Mouse (Mus musculus) CD8-positive naive resting alpha-beta T cell, adult 2 months (primary cell): Measurements from ENCODE around the gene Gab1.

ENCODE experiments used
- DNase-seq, 2 experiments: peaks; one replicate each; pipeline ENCODE4 v3.0.0; 2022; ENCODE audit warnings: low read depth in 2 of 2, low spot score in 2 of 2

Gab1 gene

DNA sequence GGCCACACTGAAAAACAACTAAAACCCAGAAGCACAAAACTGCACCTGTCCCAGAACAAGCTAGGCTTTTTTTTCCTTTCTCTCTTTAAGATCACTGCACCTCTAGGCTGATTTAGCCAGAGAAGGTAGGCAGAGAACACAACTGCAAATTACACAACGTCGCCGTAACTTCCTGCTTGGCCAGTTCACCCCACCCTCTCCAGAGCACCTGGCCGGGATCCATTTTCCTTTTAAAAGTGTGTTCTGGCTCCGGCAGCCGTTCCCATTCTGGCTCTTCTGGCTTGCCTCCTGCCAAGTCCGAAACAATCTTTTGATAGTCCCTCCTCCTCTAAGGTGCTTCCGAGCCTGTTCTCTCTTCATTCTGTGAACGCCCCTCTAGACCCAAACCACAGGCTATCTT, 32.4 kb downstream of the Gab1 start:
- no peak for DNase-seq

DNA sequence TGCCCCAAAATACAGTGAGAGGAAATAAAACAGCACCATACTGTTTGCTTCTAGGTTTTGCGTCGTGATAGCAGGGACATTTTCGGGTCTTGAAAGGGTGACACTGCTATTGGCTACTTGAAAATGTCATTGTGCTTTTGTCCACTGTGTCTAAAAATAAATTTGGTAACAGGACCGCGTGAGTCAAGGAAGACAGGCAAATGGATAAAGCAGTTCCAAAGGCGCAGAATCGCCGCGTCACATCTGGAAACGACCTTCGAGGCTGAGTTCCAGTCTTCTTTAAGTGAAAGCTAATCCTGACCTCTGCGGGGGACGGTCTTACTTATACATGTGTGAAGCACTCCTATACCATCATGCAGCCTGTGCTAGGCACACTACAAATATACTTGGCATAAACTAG, 35.0 kb downstream of the Gab1 start:
- no peak for DNase-seq

- DNase-seq, result no peak
Measured at GRCm38 (mm10) chr8:80843744-80844434, 36.4 kb downstream of the Gab1 start.

DNA sequence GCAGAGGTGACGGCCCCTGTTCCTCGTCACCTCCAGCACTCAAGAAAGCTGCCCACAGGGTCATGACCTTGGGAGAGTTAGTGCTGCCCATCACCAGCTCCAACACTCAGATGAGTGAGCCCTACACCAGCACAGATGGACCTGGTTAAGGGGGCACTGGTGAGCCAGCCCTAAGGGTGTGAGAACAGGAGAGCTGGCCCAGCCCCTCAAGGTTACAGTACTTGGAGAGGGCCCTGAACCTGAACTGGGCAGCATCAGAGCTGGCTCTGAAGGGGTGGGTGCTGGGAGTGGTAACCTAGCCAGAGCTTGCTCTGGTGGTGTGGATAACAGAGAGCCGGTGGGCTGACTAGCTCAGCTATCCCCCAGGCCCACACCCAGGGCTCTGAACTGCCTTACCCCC, 37.8 kb downstream of the Gab1 start:
- no peak for DNase-seq

DNA sequence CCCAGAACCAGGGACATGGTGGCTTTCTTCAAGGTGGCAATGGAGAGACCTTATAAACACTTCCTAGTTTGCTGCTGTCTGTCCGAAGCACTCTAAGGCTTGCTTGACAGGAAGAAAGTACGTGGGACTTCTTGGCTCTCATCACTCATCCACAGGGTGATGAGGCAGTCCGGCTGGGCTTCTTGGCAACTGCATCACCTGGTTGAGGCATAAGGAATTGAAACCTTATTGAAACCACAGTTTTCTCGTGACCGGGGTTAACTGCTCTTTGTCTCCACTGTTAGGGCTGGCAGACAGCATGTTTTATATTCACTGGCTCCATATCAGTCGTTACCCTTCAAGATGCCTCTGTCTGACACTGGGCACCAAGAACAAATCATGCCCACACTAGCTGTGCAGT, 40.2 kb downstream of the Gab1 start:
- DNase-seq, result no peak

- DNase-seq, result no peak
Measured at GRCm38 (mm10) chr8:80838199-80838598, 42.1 kb downstream of the Gab1 start.

DNA sequence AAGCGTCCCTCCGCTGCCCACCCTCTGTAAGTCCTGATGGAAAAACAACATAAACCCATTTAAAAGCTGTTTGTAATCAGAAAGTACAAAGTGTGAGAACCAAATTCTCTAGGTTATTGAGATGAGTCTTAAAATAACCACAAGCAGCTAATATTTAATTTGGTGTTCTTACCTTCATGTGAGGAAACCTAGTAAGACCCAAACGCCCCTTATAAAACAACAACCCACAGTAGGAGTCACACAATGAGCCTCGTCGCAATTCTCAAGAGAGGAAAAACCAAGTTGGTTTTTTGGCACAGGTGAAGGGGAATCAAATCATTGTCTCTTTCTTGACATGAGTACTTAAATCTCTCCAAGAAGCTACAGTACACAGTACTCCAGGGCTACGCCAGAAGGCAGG, 44.9 kb downstream of the Gab1 start:
- DNase-seq, result no peak

- no peak for DNase-seq
Measured at GRCm38 (mm10) chr8:80834443-80834842, 45.9 kb downstream of the Gab1 start.

DNA sequence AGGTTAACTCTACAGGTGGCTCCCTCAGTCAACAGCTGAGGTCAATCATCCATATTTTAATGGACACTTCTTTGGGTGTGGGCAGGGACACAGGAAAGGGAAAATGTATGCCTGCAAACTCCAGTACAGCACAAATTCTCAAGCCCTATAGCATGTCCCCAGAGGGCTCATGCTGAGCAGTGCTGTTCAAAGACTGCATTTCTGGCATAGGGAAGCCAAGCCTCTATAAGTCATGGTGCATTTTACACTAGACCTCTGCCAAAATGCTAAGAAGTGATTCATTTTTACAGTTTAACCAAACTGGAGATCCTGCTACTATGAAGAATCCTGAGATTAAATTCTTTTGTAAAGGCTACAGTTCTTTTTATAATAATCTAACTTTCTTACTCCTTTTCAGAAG, 47.8 kb downstream of the Gab1 start:
- no peak for DNase-seq

DNA sequence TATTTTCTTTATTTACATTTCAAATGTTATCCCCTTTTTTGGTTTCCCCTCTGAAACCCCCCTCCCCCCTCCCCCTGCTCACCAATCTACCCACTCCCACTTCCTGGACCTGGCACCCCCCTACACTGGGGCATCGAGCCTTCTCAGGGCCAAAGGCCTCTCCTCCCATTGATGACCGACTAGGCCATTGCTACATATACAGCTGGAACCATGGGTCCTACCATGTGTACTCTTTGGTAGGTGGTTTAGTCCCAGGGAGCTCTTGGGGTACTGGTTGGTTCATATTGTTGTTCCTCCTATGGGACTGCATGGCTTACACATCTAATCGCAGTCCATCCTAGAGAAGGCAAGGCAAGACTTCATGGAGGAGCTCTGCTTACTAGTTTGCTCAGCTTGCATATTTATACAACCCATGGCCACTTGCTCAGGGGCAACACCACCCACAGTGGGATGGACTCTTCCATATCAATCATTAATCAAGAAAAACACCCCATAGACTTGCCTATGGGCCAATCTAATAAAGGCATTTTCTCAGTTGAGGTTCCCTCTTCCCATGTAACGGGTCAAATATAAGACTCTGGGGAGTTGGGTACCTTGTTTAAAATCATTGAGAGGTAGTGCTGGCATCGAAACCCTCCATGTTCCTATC, 48.3 kb downstream of the Gab1 start:
- DNase-seq, result no peak

- DNase-seq, result no peak
Measured at GRCm38 (mm10) chr8:80830724-80831566, 49.4 kb downstream of the Gab1 start.

DNA sequence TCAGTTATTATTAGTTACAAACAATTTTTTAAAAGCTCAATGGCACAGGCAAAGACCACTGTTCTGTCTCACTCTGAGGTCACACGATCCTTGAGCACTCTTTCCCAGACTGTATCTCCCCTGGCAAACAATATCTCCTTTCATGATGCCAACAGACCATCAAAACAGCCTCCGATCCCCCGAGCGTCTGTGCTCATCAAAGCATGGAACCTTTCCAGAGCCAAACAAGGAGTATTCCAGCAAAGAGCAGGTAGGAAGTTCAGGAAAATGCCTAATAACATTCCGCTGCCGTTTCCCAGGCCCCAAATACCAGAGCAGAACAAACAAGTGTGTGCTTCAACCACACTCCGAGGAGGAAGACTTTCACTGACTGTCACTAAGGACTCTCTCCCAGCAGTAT, 50.2 kb downstream of the Gab1 start:
- no peak for DNase-seq

DNA sequence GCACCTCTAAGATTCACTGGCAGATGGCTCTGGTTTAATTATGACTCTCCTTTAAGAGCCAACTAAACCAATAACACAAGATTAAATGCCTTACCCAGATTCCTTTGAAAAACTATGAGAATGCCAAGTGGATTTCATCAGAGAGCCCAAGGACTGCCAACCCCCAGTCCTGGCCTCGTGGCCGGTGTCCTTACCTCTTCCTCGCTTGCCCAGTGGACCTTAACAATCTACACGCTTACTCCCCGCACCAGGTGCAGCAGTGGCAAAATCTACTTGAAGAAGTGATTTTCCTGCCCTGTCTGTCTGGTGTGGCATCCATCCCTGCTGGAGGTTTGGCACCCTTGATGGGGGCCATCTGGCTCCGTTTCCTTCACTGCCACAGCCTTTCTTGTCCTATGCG, 53.3 kb downstream of the Gab1 start:
- no peak for DNase-seq

DNA sequence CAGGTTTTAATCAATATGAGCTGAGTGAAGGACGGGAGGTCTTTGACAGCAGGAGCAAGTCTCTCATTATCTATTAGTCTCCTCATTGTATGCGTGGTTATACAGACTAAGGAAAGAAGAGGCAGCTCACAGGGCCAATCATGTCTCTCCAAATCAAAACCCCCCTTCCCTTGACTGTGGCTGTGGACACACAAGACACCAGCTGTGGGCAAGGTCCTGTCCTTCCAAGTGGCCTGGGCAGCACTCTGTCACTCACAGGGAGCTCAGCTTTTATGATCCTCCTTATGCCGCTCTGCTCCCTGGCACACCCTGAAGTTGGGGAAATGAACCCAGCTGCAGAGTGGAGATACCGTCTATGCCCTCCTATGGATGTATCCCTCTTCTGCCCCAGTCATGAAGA, 55.2 kb downstream of the Gab1 start:
- no peak for DNase-seq

DNA sequence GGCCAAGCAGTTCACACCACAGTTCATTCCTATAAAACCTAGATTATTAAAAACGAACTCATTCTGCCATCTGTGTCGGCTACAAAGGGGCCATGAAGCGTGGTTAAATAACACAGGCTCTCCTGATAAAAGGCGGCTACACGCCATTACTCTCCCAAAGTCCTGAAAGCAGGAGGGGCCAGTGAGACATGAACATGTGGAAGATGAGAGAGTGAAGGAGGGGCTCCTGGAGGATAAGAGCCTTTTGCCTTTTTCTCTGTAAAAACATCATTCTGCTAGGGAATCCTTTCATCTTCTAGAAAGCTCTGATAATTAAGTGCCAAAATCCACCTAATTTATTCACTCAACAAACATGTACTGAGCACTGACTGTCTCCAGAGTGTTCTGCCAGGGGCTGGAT, 55.9 kb downstream of the Gab1 start:
- no peak for DNase-seq

DNA sequence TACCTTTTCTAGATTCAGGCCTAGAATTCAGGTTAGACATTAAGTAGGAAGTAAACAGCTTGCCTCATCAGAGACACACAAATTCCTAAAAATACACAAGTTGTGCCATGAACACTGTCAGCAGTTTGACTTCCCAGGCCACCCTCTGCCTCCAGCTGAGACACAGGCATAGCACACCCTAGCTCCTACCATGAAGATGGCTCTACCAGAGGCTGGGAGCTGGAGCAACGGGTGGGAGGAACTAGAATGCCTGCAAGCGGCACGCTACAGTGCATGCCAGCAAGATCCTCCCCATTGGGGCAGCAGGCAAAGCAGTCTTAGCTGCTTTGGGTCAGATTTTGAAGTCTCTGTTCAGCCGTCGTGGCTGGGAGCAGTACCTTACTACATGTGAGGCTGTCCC, 57.1 kb downstream of the Gab1 start:
- DNase-seq, result no peak

DNA sequence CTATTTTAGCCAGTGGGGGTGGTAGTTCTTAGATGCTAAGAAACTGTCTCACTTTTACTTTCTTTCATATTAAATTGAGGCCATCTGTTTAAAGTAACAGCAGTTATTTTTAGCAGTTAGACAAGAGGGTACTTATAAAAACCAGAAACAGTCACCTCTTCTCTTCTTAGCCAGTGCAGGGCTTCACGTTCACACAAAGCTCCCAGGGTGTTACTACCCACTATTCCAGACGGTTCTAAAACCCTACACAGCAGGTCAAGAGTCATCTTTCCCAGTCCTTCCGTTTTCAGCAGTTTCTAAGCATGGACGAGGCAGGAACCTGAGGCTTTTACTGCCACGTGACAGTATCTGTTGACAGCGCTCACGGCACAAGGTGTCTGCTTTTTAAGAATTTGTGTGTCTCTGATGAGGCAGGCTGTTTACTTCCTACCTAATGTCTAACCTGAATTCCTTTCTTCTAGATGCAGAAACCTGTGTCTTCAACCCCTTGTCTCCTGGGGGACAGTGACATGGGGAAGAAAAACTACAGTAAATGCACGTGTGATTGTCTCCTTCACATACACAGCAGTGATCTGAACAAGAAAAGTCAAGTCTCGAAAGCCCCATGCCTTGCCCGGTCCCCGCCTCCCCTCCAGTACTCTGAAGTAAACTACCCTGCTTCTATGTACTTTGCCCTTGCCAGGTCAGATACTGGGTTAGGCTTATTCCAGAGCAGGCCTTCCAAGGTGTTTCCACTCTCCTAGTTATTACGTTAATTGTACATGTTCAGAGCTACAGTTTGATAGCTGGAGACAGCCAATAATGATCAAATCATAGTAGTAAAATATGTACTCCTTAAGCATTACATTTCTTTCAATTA, 58.7 kb downstream of the Gab1 start:
- DNase-seq, result no peak

GRCm38 (mm10) chr8:80818978-80819377, 61.3 kb downstream of the Gab1 start:
- no peak for DNase-seq

GRCm38 (mm10) chr8:80817065-80817464, 63.3 kb downstream of the Gab1 start:
- no peak for DNase-seq

GRCm38 (mm10) chr8:80815179-80815578, 65.1 kb downstream of the Gab1 start:
- no peak for DNase-seq

DNA sequence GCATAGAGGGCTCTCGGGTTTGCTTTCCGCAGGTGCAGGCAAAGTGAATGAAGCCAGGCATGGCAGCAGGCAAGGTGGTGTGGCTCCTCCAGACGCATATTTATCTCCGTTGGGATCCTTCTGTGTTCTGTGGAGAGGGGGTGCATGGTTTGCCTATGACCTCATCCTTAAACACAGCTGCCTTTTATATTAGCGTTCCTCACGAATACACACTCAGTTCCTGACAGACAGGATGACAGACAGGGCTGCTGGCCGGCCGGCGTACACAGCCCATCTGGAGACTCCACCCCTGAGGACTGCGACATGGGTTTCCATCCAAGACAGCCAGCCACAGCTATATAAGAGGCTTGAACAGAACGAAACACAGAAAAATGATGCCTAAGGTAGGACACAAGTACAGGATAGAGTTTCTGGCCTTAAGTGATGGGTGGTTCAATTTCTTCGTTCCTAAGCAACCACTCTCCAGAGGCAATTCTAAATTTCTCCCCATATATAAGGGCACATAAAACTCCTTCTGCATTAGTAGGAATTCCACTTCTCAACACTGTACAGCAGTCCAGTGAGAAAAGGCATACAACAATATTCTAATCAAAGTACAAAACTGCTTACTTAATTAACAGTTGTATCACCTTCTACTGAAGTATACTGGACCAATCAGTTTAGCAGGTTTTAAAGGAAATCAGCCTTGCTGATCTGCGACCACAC, 66.1 kb downstream of the Gab1 start:
- no peak for DNase-seq
